Mouse (Mus musculus): ENCODE results near the gene Fam57b.

- no peak for TF ChIP-seq CTCF (IDR thresholded peaks at IDR 0.05)
- no peak for TF ChIP-seq EP300 (IDR thresholded peaks at IDR 0.05)
Measured at GRCm38 (mm10) chr7:126786142-126786541, 11.3 kb upstream of the Fam57b start.

All from lung, postnatal 0 days (tissue).